Mouse (Mus musculus) spleen, adult 2 months (tissue): ENCODE measurements around the gene Sfrp5.

ENCODE experiments used
- CTCF ChIP-seq: fragments of 200-500 bp; IDR thresholded peaks from 2 replicates; pipeline ENCODE4 v1.5.1; 2011; ENCODE audit warnings: mild to moderate bottlenecking, inconsistent platforms; ENCODE audit not compliant: insufficient read depth, insufficient read length, insufficient replicate concordance; ENCODE audit errors: extremely low read depth
- POLR2A ChIP-seq: fragments of 200-500 bp; IDR thresholded peaks from 2 replicates; pipeline ENCODE4 v1.6.1; 2011; ENCODE audit warnings: low read depth, low read length, inconsistent platforms

GRCm38 (mm10) chr19:42238341-42238715 is 36.3 kb upstream of the Sfrp5 start:
- TF ChIP-seq POLR2A (no peak), CTCF (no peak)
